8 mouse cellular contexts compared by ENCODE assay signal in the genomic region with DNA sequence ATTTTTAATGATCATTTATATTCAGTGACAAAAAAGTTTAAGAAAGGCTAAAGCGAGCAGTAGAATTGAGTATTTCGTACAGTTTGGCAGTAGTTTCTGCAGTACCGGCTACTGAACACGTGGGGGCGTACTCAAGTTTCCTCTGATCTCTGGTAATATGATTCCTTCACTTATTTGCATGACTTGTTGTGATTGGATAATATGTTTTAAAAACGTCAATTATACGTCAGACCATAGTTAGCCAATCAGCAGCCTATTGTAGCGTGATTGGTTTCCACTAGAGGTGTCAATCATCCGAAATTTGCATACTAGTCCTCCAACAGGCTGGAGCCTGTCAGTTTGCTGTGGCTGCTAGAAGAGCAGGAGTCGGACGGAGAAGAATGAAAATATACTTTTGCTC.
DNase-seq lines count a peak whose midpoint lies in the region; ATAC-seq and TF ChIP-seq lines count a peak whose summit lies in the region.

No protein-coding gene starts in this region.

- no peaks in the 10 kb centered on the region for H3K9me3 ChIP-seq in intestine, embryonic 15.5 days
- H3K9me3 ChIP-seq in liver, postnatal 0 days (ENCODE audit: low read length): no peaks in the 10 kb centered on the region
- H3K9me3 ChIP-seq in neural tube, embryonic 11.5 days (ENCODE audit: control insufficient read depth, low read length): no peaks in the 10 kb centered on the region

- intact Hi-C loops in left cerebral cortex, postnatal 25 days (cut with DNase I): no loop called here

- H3K27ac ChIP-seq in intestine, embryonic 15.5 days: 0 out of 2 replicates have a peak overlapping the region, but pooled peaks have one; percentile 94
- no peak overlapping the region for H3K27ac ChIP-seq in liver, postnatal 0 days (ENCODE audit: low read depth)
- H3K27ac ChIP-seq in neural tube, embryonic 11.5 days (ENCODE audit: low read depth, low read length): no peak overlapping the region

- peak; percentile 24 to 37 for DNase-seq in left cerebral cortex, postnatal 25 days (ENCODE audit: low spot score in 2 of 2)
- no peak for DNase-seq in left cerebral cortex, adult 11 months (ENCODE audit: low spot score)
- DNase-seq in embryo, embryonic 11.5 days (ENCODE audit: low read depth, low spot score): peak; percentile 87
- peak; percentile 98 for DNase-seq in heart, adult 11 months
- peak; percentile 33 for DNase-seq in liver, postnatal 0 days
- DNase-seq in neural tube, embryonic 11.5 days (ENCODE audit: low spot score): peak; percentile 81

- no peak overlapping the region for H3K4me3 ChIP-seq in intestine, embryonic 15.5 days (replicated peaks)
- no peak overlapping the region for H3K4me3 ChIP-seq in liver, postnatal 0 days (ENCODE audit: low read depth, low read length)
- no peak overlapping the region for H3K4me3 ChIP-seq in neural tube, embryonic 11.5 days (ENCODE audit: low read depth, low read length)

- peak; percentile 20; the same call in 1 of the 2 replicates for TF ChIP-seq EP300 in liver, postnatal 0 days (IDR thresholded peaks at IDR 0.05; ENCODE audit: low read depth)

- H3K9ac ChIP-seq in intestine, embryonic 15.5 days: no peak overlapping the region
- H3K9ac ChIP-seq in liver, postnatal 0 days (replicated peaks): no peak overlapping the region
- H3K9ac ChIP-seq in neural tube, embryonic 11.5 days (ENCODE audit: low read length): no peak overlapping the region

- H3K27me3 ChIP-seq in intestine, embryonic 15.5 days (replicated peaks): peaks cover 23% of the 10 kb centered on the region
- H3K27me3 ChIP-seq in liver, postnatal 0 days (ENCODE audit: insufficient read depth, low read length): peaks cover 61% of the 10 kb centered on the region
- H3K27me3 ChIP-seq in neural tube, embryonic 11.5 days (ENCODE audit: control insufficient read depth, insufficient read depth, low read length): peaks cover 16% of the 10 kb centered on the region

- peaks cover 20% of the 10 kb centered on the region for H3K4me1 ChIP-seq in intestine, embryonic 15.5 days (replicated peaks)
- peaks cover 11% of the 10 kb centered on the region; the same call in 1 of the 2 replicates for H3K4me1 ChIP-seq in liver, postnatal 0 days (ENCODE audit: insufficient read depth)
- peaks cover 44% of the 10 kb centered on the region for H3K4me1 ChIP-seq in neural tube, embryonic 11.5 days (ENCODE audit: control insufficient read depth, insufficient read depth, low read length)

- TF ChIP-seq CTCF in liver, postnatal 0 days (IDR thresholded peaks at IDR 0.05; ENCODE audit: low read depth): peak; percentile 57

- H3K4me2 ChIP-seq in intestine, embryonic 15.5 days (replicated peaks): no peak overlapping the region
- no peak overlapping the region; the same call in 1 of the 2 replicates for H3K4me2 ChIP-seq in liver, postnatal 0 days (ENCODE audit: low read depth, low read length)
- no peak overlapping the region; the same call in 1 of the 2 replicates for H3K4me2 ChIP-seq in neural tube, embryonic 11.5 days (ENCODE audit: low read depth)

- peak; percentile 77 for ATAC-seq in intestine, embryonic 15.5 days
- peak; percentile 84 for ATAC-seq in liver, postnatal 0 days
- peak; percentile 70 for ATAC-seq in neural tube, embryonic 11.5 days (ENCODE audit: insufficient read depth, low FRiP score, low TSS enrichment)
- ATAC-seq in cerebellum, adult (ENCODE audit: insufficient number of reproducible peaks, low FRiP score, low TSS enrichment): no peak

- WGBS in intestine, embryonic 15.5 days: under 1% methylated on average over 11 of the region's 11 CpGs
- 1% methylated on average over 11 of the region's 11 CpGs for WGBS in liver, postnatal 0 days (ENCODE audit: insufficient replicate concordance)
- WGBS in neural tube, embryonic 11.5 days: 0% methylated on average over 11 of the region's 11 CpGs

- H3K36me3 ChIP-seq in intestine, embryonic 15.5 days: no peaks in the 10 kb centered on the region
- H3K36me3 ChIP-seq in liver, postnatal 0 days (replicated peaks; ENCODE audit: insufficient read depth, low read length): no peaks in the 10 kb centered on the region
- no peaks in the 10 kb centered on the region for H3K36me3 ChIP-seq in neural tube, embryonic 11.5 days (ENCODE audit: control insufficient read depth, insufficient read depth, low read length)
